Mouse (Mus musculus): ENCODE results near the gene Stil.

- TF ChIP-seq POLR2A (IDR thresholded peaks at IDR 0.05; ENCODE audit: borderline replicate concordance, low read depth, low read length) (no peak), CTCF (IDR thresholded peaks at IDR 0.05; ENCODE audit: low read depth, low read length) (no peak)
Observed at GRCm38 (mm10) chr4:115019997-115020396, 20.0 kb downstream of the Stil start.

Data from bone marrow macrophage, adult 2 months (primary cell).